Mouse (Mus musculus): Measurements from ENCODE around the gene Hoga1. TPM values are rescaled to one million over a fixed set of nuclear protein-coding genes. Genes with fewer than 3 reads are reported as not detected.

Hoga1 gene
- 0.85 and 1.6 TPM in 2 replicates for polyA plus RNA-seq (2016; fragmentation: Nextera tagmentation; extraction: Ambion mirVana)

GRCm38 (mm10) chr19:42045269-42046102 is at the start of gene Hoga1:
Gene Hoga1, plus strand, starts transcription at chr19:42045610.
- Histone ChIP-seq H3K27ac (peak within 1 kb of the TSS; percentile 76), H3K27me3 (ENCODE audit: insufficient read depth, poor library complexity, severe bottlenecking) (peaks cover 23% of the 10 kb centered on the region; the same call in 1 of the 2 replicates)
- WGBS = 23% methylated on average over 23 of the region's 23 CpGs

GRCm38 (mm10) chr19:41997090-41997489 is 48.3 kb upstream of the Hoga1 start:
- no peaks in the 10 kb centered on the region for H3K9me3 ChIP-seq
- H3K36me3 ChIP-seq = no peaks in the 10 kb centered on the region
- peak overlapping the region; percentile 56 for H3K27ac ChIP-seq
- H3K27me3 ChIP-seq (ENCODE audit: insufficient read depth, poor library complexity, severe bottlenecking) = no peaks in the 10 kb centered on the region
- 49% methylated on average over 10 of the region's 10 CpGs for WGBS
- peaks cover 69% of the 10 kb centered on the region for H3K4me1 ChIP-seq
- no peak for DNase-seq (ENCODE audit: low spot score)
- H3K4me3 ChIP-seq = no peak overlapping the region

More at GRCm38 (mm10) chr19:42045269-42046102, at the start of gene Hoga1:
- H3K9me3 ChIP-seq = no peaks in the 10 kb centered on the region
- DNase-seq (ENCODE audit: low spot score) = peak; percentile 93
- H3K36me3 ChIP-seq = no peaks in the 10 kb centered on the region
- H3K4me1 ChIP-seq = peaks cover 14% of the 10 kb centered on the region; the same call in 1 of the 2 replicates
- peak within 1 kb of the TSS; percentile 56 for H3K4me3 ChIP-seq

GRCm38 (mm10) chr19:41998770-41999548 is 46.5 kb upstream of the Hoga1 start:
- H3K36me3 ChIP-seq = no peaks in the 10 kb centered on the region
- H3K4me3 ChIP-seq = no peak overlapping the region
- no peak overlapping the region; the same call in 1 of the 2 replicates for H3K27ac ChIP-seq

GRCm38 (mm10) chr19:41999688-42000283 is 45.6 kb upstream of the Hoga1 start:
- DNase-seq (ENCODE audit: low spot score) = no peak
- Histone ChIP-seq H3K27me3 (ENCODE audit: insufficient read depth, poor library complexity, severe bottlenecking) (no peaks in the 10 kb centered on the region), H3K4me3 (no peak overlapping the region), H3K27ac (peak overlapping the region; percentile 26; the same call in 1 of the 2 replicates), H3K36me3 (no peaks in the 10 kb centered on the region), H3K4me1 (peaks cover 71% of the 10 kb centered on the region), H3K9me3 (no peaks in the 10 kb centered on the region)
- WGBS = 89% methylated on average over 4 of the region's 4 CpGs

More at GRCm38 (mm10) chr19:41998770-41999548, 46.5 kb upstream of the Hoga1 start:
- H3K4me1 ChIP-seq = peaks cover 66% of the 10 kb centered on the region
- no peaks in the 10 kb centered on the region for H3K9me3 ChIP-seq
- H3K27me3 ChIP-seq (ENCODE audit: insufficient read depth, poor library complexity, severe bottlenecking) = no peaks in the 10 kb centered on the region
- 86% methylated on average over 9 of the region's 9 CpGs for WGBS
- no peak for DNase-seq (ENCODE audit: low spot score)

GRCm38 (mm10) chr19:42000446-42000958 is 44.9 kb upstream of the Hoga1 start:
- 51% methylated on average over 4 of the region's 4 CpGs for WGBS
- H3K27me3 ChIP-seq (ENCODE audit: insufficient read depth, poor library complexity, severe bottlenecking) = no peaks in the 10 kb centered on the region
- H3K4me1 ChIP-seq = peaks cover 72% of the 10 kb centered on the region
- H3K4me3 ChIP-seq = no peak overlapping the region
- no peaks in the 10 kb centered on the region for H3K36me3 ChIP-seq
- peak overlapping the region; percentile 26; the same call in 1 of the 2 replicates for H3K27ac ChIP-seq
- DNase-seq (ENCODE audit: low spot score) = no peak
- no peaks in the 10 kb centered on the region for H3K9me3 ChIP-seq

- DNase-seq (ENCODE audit: low spot score) = no peak
- WGBS = 88% methylated on average over 12 of the region's 12 CpGs
- Histone ChIP-seq H3K9me3 (no peaks in the 10 kb centered on the region), H3K4me1 (peaks cover 72% of the 10 kb centered on the region), H3K36me3 (no peaks in the 10 kb centered on the region), H3K27ac (peak overlapping the region; percentile 26; the same call in 1 of the 2 replicates), H3K4me3 (no peak overlapping the region), H3K27me3 (ENCODE audit: insufficient read depth, poor library complexity, severe bottlenecking) (no peaks in the 10 kb centered on the region)
These were observed 44.0 kb upstream of the Hoga1 start for GRCm38 (mm10) chr19:42001253-42001980.

GRCm38 (mm10) chr19:42004258-42004657 is 41.2 kb upstream of the Hoga1 start:
- Histone ChIP-seq H3K9me3 (no peaks in the 10 kb centered on the region), H3K27me3 (ENCODE audit: insufficient read depth, poor library complexity, severe bottlenecking) (no peaks in the 10 kb centered on the region), H3K27ac (peak overlapping the region; percentile 19; the same call in 1 of the 2 replicates), H3K4me3 (no peak overlapping the region), H3K36me3 (no peaks in the 10 kb centered on the region), H3K4me1 (peaks cover 78% of the 10 kb centered on the region)
- no peak for DNase-seq (ENCODE audit: low spot score)
- 30% methylated on average over 6 of the region's 6 CpGs for WGBS

- Histone ChIP-seq H3K4me1 (peaks cover 67% of the 10 kb centered on the region), H3K27me3 (ENCODE audit: insufficient read depth, poor library complexity, severe bottlenecking) (no peaks in the 10 kb centered on the region), H3K27ac (no peak overlapping the region), H3K4me3 (no peak overlapping the region), H3K36me3 (no peaks in the 10 kb centered on the region), H3K9me3 (no peaks in the 10 kb centered on the region)
- 40% methylated on average over 3 of the region's 3 CpGs for WGBS
- DNase-seq (ENCODE audit: low spot score) = no peak
These were observed 39.8 kb upstream of the Hoga1 start for GRCm38 (mm10) chr19:42005616-42006015.

- Histone ChIP-seq H3K27me3 (ENCODE audit: insufficient read depth, poor library complexity, severe bottlenecking) (no peaks in the 10 kb centered on the region), H3K27ac (peak overlapping the region; percentile 54; the same call in 1 of the 2 replicates), H3K4me3 (no peak overlapping the region), H3K4me1 (peaks cover 65% of the 10 kb centered on the region), H3K36me3 (no peaks in the 10 kb centered on the region), H3K9me3 (no peaks in the 10 kb centered on the region)
- 65% methylated on average over 8 of the region's 8 CpGs for WGBS
- DNase-seq (ENCODE audit: low spot score) = no peak
These were observed 38.8 kb upstream of the Hoga1 start for GRCm38 (mm10) chr19:42006568-42006967.

- peaks cover 2% of the 10 kb centered on the region; the same call in 1 of the 2 replicates for H3K36me3 ChIP-seq
- H3K9me3 ChIP-seq = no peaks in the 10 kb centered on the region
- H3K4me1 ChIP-seq = peaks cover 65% of the 10 kb centered on the region
- no peak for DNase-seq (ENCODE audit: low spot score)
- peak overlapping the region; percentile 71 for H3K27ac ChIP-seq
- no peak overlapping the region for H3K4me3 ChIP-seq
- H3K27me3 ChIP-seq (ENCODE audit: insufficient read depth, poor library complexity, severe bottlenecking) = no peaks in the 10 kb centered on the region
- 50% methylated on average over 3 of the region's 3 CpGs for WGBS
These were observed 36.8 kb upstream of the Hoga1 start for GRCm38 (mm10) chr19:42008586-42008985.

- Histone ChIP-seq H3K9me3 (no peaks in the 10 kb centered on the region), H3K27me3 (ENCODE audit: insufficient read depth, poor library complexity, severe bottlenecking) (no peaks in the 10 kb centered on the region), H3K4me1 (peaks cover 61% of the 10 kb centered on the region), H3K27ac (peak overlapping the region; percentile 71), H3K36me3 (peaks cover 2% of the 10 kb centered on the region; the same call in 1 of the 2 replicates), H3K4me3 (no peak overlapping the region)
- DNase-seq (ENCODE audit: low spot score) = no peak
- WGBS = 63% methylated on average over 7 of the region's 7 CpGs
These were observed 36.3 kb upstream of the Hoga1 start for GRCm38 (mm10) chr19:42009067-42009466.

GRCm38 (mm10) chr19:42010436-42010835 is 35.0 kb upstream of the Hoga1 start:
- WGBS = 75% methylated on average over 4 of the region's 4 CpGs
- Histone ChIP-seq H3K27ac (no peak overlapping the region), H3K36me3 (peaks cover 2% of the 10 kb centered on the region; the same call in 1 of the 2 replicates), H3K9me3 (no peaks in the 10 kb centered on the region), H3K27me3 (ENCODE audit: insufficient read depth, poor library complexity, severe bottlenecking) (no peaks in the 10 kb centered on the region), H3K4me1 (peaks cover 47% of the 10 kb centered on the region), H3K4me3 (no peak overlapping the region)
- DNase-seq (ENCODE audit: low spot score) = no peak
